Mouse (Mus musculus) liver, embryonic 11.5 days (tissue): ENCODE data around the gene Smo. TPM values are rescaled to one million over a fixed set of nuclear protein-coding genes. Genes with fewer than 3 reads are reported as not detected.

ENCODE experiments used
- ATAC-seq: fragments of 200-750 bp; cut with Nextera tagmentation; replicated peaks from 2 replicates; pipeline ENCODE4 v1.8.0; 2017; ENCODE audit warnings: moderate number of reproducible peaks, mild to moderate bottlenecking, moderate TSS enrichment, moderate library complexity; ENCODE audit not compliant: low FRiP score
- DNase-seq: peaks from one replicate; pipeline ENCODE4 v3.0.0-alpha.2; 2017; ENCODE audit warnings: low spot score
- H3K27ac ChIP-seq: fragments of 300-500 bp; sonication (generic); 2 replicates; pipeline ENCODE4 v1.5.1; 2014; ENCODE audit warnings: mild to moderate bottlenecking, low read depth, low read length, control low read depth
- H3K27me3 ChIP-seq: fragments of 300-500 bp; sonication (generic); replicated peaks from 2 replicates; pipeline ENCODE4 v1.6.1; 2014; ENCODE audit warnings: low read length, mixed read lengths; ENCODE audit not compliant: control insufficient read depth, insufficient read depth
- H3K36me3 ChIP-seq: fragments of 300-500 bp; sonication (generic); 2 replicates; pipeline ENCODE4 v1.6.1; 2014; ENCODE audit warnings: mild to moderate bottlenecking, low read length, moderate library complexity, mixed read lengths; ENCODE audit not compliant: control insufficient read depth, insufficient read depth
- H3K4me1 ChIP-seq: fragments of 300-500 bp; sonication (generic); replicated peaks from 2 replicates; pipeline ENCODE4 v1.6.1; 2014; ENCODE audit warnings: low read length, mixed read lengths; ENCODE audit not compliant: control insufficient read depth, insufficient read depth
- H3K4me2 ChIP-seq: fragments of 300-500 bp; sonication (generic); 2 replicates; pipeline ENCODE4 v1.6.1; 2014; ENCODE audit warnings: mild to moderate bottlenecking, control low read depth, moderate library complexity
- H3K4me3 ChIP-seq: fragments of 300-500 bp; sonication (generic); 2 replicates; pipeline ENCODE4 v1.5.1; 2014; ENCODE audit warnings: low read depth, low read length, control low read depth
- H3K9ac ChIP-seq: fragments of 300-500 bp; sonication (generic); 2 replicates; pipeline ENCODE4 v1.6.1; 2014; ENCODE audit warnings: low read depth, low read length, control low read depth
- H3K9me3 ChIP-seq: fragments of 300-500 bp; sonication (generic); 2 replicates; pipeline ENCODE4 v1.6.1; 2016; ENCODE audit warnings: low read length, inconsistent platforms, mixed read lengths; ENCODE audit not compliant: control insufficient read depth
- WGBS: fragments of 180-500 bp; shearing (Covaris S2); extraction: QIAGEN DNeasy Blood & Tissue Kit; methylation state at CpG from one replicate; pipeline ENCODE4 v1.1.7; 2014; 5-methylcytosine and 5-hydroxymethylcytosine counted together
- polyA plus RNA-seq: library from polyadenylated mRNA; unstranded; fragments of >200 nt; fragmentation: Nextera tagmentation; extraction: Ambion mirVana; gene quantifications from 2 replicates; pipeline ENCODE4 v1.2.1, GENCODE M21; 2014

Smo gene
- polyA plus RNA-seq, 1 experiment from 2014 or later, result 22.5 TPM

DNA sequence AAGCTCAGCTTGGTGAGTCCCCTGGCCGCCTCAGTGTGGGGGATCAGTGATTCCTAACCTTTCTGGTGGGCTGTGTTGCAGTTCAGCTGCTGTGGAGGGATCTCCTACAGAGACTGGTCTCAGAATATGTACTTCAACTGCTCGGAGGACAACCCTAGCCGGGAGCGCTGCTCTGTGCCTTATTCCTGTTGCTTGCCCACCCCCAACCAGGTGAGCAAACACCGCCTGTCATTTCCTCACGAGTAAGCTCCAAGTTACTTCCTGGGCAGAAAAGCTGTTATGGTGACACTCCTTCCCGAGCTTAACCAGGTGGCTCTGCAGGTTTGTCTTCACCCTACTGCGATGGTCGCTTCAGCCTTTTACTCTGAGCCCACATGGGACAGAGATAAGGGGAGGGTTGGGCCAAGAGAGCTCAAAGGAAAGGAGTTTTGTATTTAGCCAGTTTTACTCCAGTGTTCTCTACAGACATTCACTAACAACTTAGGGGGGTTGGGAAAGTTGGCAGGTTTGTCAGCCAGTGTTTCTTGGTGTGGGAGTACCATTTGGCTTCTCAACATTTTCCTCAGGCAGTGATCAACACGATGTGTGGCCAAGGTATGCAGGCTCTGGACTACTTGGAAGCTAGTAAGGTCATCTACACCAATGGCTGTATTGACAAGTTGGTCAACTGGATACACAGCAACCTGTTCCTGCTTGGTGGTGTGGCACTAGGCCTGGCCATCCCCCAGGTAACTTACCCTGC lies 18.5 kb upstream of the Smo start:
- WGBS, result 62% methylated on average over 10 of the region's 10 CpGs
- H3K9ac ChIP-seq, result no peak overlapping the region
- peaks cover 12% of the 10 kb centered on the region for H3K4me1 ChIP-seq
- H3K27me3 ChIP-seq, result peaks cover 14% of the 10 kb centered on the region
- no peak for ATAC-seq
- H3K9me3 ChIP-seq, result no peaks in the 10 kb centered on the region
- no peak overlapping the region for H3K4me2 ChIP-seq
- no peak overlapping the region for H3K27ac ChIP-seq
- no peak overlapping the region for H3K4me3 ChIP-seq
- no peak for DNase-seq
- H3K36me3 ChIP-seq, result peaks cover 5% of the 10 kb centered on the region

GRCm38 (mm10) chr6:29717541-29717940 lies 17.8 kb upstream of the Smo start:
- WGBS, result 63% methylated on average over 10 of the region's 10 CpGs
- H3K4me2 ChIP-seq, result peak overlapping the region; percentile 31
- no peak for DNase-seq
- no peak overlapping the region for H3K9ac ChIP-seq
- ATAC-seq, result no peak
- no peak overlapping the region for H3K27ac ChIP-seq
- H3K27me3 ChIP-seq, result peaks cover 14% of the 10 kb centered on the region
- peaks cover 5% of the 10 kb centered on the region for H3K36me3 ChIP-seq
- H3K4me3 ChIP-seq, result no peak overlapping the region
- H3K4me1 ChIP-seq, result peaks cover 12% of the 10 kb centered on the region
- H3K9me3 ChIP-seq, result no peaks in the 10 kb centered on the region

- Histone ChIP-seq H3K9ac (no peak overlapping the region), H3K4me2 (peak overlapping the region; percentile 31), H3K4me3 (no peak overlapping the region), H3K27me3 (peaks cover 14% of the 10 kb centered on the region), H3K36me3 (peaks cover 5% of the 10 kb centered on the region), H3K9me3 (no peaks in the 10 kb centered on the region), H3K27ac (no peak overlapping the region), H3K4me1 (peaks cover 12% of the 10 kb centered on the region)
- no peak for DNase-seq
- WGBS, result 39% methylated on average over 14 of the region's 14 CpGs
- ATAC-seq, result 0 out of 2 replicates have a peak, but pooled peaks have one; percentile 30
Measured at GRCm38 (mm10) chr6:29717952-29718521, 17.3 kb upstream of the Smo start.

DNA sequence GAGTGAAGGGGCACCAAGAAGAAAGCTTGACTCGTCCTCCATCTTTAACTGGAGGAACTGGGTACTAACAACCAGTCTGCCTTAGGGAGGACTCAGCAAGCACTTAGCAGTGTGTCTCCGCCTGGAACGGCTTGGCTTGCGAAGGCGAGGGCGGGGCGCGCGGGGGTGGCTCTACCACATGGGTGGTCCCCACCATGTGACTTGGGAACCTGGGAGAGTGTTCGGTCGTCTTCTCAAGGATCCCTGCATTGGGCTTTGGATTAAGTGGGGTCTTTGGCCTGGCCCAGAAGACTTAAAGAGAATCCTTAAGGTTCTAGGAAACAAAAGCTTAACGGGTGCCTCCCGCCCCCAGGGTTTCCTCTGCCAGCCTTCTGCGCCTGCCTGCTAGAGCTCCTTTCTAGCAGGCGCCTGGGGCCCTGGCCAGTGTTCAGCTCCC lies 16.4 kb upstream of the Smo start:
- H3K36me3 ChIP-seq, result peaks cover 3% of the 10 kb centered on the region
- 18% methylated on average over 15 of the region's 15 CpGs for WGBS
- H3K27ac ChIP-seq, result no peak overlapping the region
- ATAC-seq, result 0 out of 2 replicates have a peak, but pooled peaks have one; percentile 32
- peak; percentile 65 for DNase-seq
- peak overlapping the region; percentile 4; the same call in 1 of the 2 replicates for H3K9ac ChIP-seq
- H3K4me2 ChIP-seq, result peak overlapping the region; percentile 35
- H3K4me1 ChIP-seq, result peaks cover 12% of the 10 kb centered on the region
- peaks cover 14% of the 10 kb centered on the region for H3K27me3 ChIP-seq
- H3K4me3 ChIP-seq, result peak overlapping the region; percentile 3
- H3K9me3 ChIP-seq, result no peaks in the 10 kb centered on the region

GRCm38 (mm10) chr6:29721890-29722289 lies 13.4 kb upstream of the Smo start:
- DNase-seq, result no peak
- no peak overlapping the region for H3K4me2 ChIP-seq
- peaks cover 12% of the 10 kb centered on the region for H3K4me1 ChIP-seq
- no peak overlapping the region for H3K27ac ChIP-seq
- peaks cover 3% of the 10 kb centered on the region for H3K36me3 ChIP-seq
- no peak overlapping the region for H3K9ac ChIP-seq
- peaks cover 14% of the 10 kb centered on the region for H3K27me3 ChIP-seq
- no peaks in the 10 kb centered on the region for H3K9me3 ChIP-seq
- WGBS, result 71% methylated on average over 2 of the region's 2 CpGs
- no peak for ATAC-seq
- H3K4me3 ChIP-seq, result no peak overlapping the region

DNA sequence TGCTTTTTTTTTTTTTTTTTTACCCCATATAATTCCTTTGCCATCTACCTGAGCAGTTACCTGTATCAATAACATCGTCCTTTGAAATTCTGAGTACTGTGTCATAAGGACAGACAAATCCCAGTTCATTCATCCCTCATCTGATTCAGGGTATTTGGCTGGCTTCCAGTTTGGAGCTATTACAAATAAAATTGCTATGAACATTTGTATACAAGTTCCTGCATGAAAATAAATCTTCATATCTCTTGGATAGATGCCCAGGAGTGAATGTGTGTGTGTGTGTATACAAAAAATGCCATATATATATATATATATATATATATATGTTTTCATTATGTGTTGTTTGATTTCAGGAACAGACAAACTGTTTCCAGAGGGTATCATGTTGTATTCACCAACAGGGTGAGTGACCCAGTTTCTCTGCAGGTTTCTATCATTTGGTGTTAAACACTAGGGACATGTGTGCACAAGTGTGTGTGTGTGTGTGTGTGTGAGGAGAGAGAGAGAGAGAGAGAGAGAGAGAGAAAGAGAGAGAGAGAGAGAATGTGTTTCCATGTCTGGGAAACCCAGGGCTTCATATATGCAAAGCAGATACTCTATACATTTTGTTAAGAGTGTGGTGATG lies 8.6 kb upstream of the Smo start:
- 69% methylated on average over 1 of the region's 1 CpGs for WGBS
- no peak overlapping the region for H3K27ac ChIP-seq
- H3K4me1 ChIP-seq, result no peaks in the 10 kb centered on the region
- DNase-seq (no peak), ATAC-seq (no peak)
- H3K4me3 ChIP-seq, result no peak overlapping the region
- no peak overlapping the region for H3K9ac ChIP-seq
- H3K27me3 ChIP-seq, result no peaks in the 10 kb centered on the region
- no peaks in the 10 kb centered on the region for H3K9me3 ChIP-seq
- H3K4me2 ChIP-seq, result no peak overlapping the region
- no peaks in the 10 kb centered on the region for H3K36me3 ChIP-seq

GRCm38 (mm10) chr6:29728035-29728434 lies 7.3 kb upstream of the Smo start:
- ATAC-seq (no peak), DNase-seq (no peak)
- no peak overlapping the region for H3K4me3 ChIP-seq
- no peaks in the 10 kb centered on the region for H3K36me3 ChIP-seq
- no peak overlapping the region for H3K4me2 ChIP-seq
- H3K9me3 ChIP-seq, result no peaks in the 10 kb centered on the region
- no peak overlapping the region for H3K27ac ChIP-seq
- H3K27me3 ChIP-seq, result peaks cover 2% of the 10 kb centered on the region; the same call in 1 of the 2 replicates
- no peaks in the 10 kb centered on the region for H3K4me1 ChIP-seq
- WGBS, result 70% methylated on average over 3 of the region's 3 CpGs
- no peak overlapping the region for H3K9ac ChIP-seq

DNA sequence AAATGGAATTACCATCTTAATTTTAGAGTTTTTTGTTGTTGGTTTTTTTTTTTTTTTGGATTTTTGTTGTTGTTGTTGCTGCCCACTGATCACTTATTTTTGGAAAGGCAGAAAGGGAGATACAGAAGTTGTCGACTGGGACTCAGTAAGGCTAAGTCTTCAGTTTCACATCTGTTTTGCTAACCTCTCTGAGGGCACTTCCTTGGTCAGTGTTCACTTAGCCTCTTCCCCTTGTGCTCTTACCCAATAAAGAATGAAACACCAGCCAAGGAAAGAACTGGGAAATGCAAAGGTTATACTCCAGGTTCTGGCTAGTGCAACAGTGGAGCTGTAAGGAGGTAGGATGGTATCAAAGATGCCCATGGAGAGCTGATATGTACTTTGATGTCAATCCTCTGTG lies 5.8 kb upstream of the Smo start:
- Histone ChIP-seq H3K9me3 (no peaks in the 10 kb centered on the region), H3K9ac (no peak overlapping the region), H3K4me1 (no peaks in the 10 kb centered on the region), H3K36me3 (no peaks in the 10 kb centered on the region), H3K4me2 (no peak overlapping the region), H3K27me3 (peaks cover 2% of the 10 kb centered on the region; the same call in 1 of the 2 replicates), H3K4me3 (no peak overlapping the region), H3K27ac (no peak overlapping the region)
- 75% methylated on average over 1 of the region's 1 CpGs for WGBS
- ATAC-seq (no peak), DNase-seq (no peak)
